Mouse (Mus musculus) ES-Bruce4 (cell line): Measurements from ENCODE around the gene Rere. TPM values are rescaled to one million over a fixed set of nuclear protein-coding genes. Genes with fewer than 3 reads are reported as not detected.
"Not testable (repeated sequence)": the region's sequence is repeated elsewhere in the genome, so short reads cannot be mapped to it uniquely, and the experiment has no call there.

Experiments
- H3K27ac ChIP-seq: 2 replicates; pipeline ENCODE4 v1.5.1; 2012; ENCODE audit warnings: low read length, inconsistent platforms; ENCODE audit not compliant: insufficient read depth
- H3K27me3 ChIP-seq: 2 replicates; pipeline ENCODE4 v1.6.1; 2012; ENCODE audit warnings: mild to moderate bottlenecking, low read length, inconsistent platforms; ENCODE audit not compliant: control insufficient read depth, poor library complexity, insufficient read depth, severe bottlenecking
- H3K36me3 ChIP-seq: 2 replicates; pipeline ENCODE4 v1.6.1; 2012; ENCODE audit warnings: inconsistent platforms, mild to moderate bottlenecking, low read length, moderate library complexity; ENCODE audit not compliant: control insufficient read depth, poor library complexity, insufficient read depth, severe bottlenecking
- H3K4me1 ChIP-seq: one replicate; pipeline ENCODE4 v1.8.1; 2011; ENCODE audit warnings: low read length; ENCODE audit not compliant: control insufficient read depth, insufficient read depth
- H3K4me3 ChIP-seq: 2 replicates; pipeline ENCODE4 v1.5.1; 2011; ENCODE audit warnings: low read depth, mild to moderate bottlenecking, low read length
- H3K9ac ChIP-seq: 2 replicates; pipeline ENCODE4 v1.6.1; 2012; ENCODE audit warnings: low read depth, mild to moderate bottlenecking, inconsistent platforms; ENCODE audit not compliant: poor library complexity, severe bottlenecking
- H3K9me3 ChIP-seq: replicated peaks from 2 replicates; pipeline ENCODE4 v1.6.1; 2012; ENCODE audit warnings: mild to moderate bottlenecking, low read length, inconsistent platforms; ENCODE audit not compliant: control insufficient read depth, poor library complexity, insufficient read depth, severe bottlenecking
- CTCF ChIP-seq: IDR thresholded peaks from one replicate; pipeline ENCODE4 v1.8.1; 2011; ENCODE audit warnings: low read depth, low read length
- EP300 ChIP-seq: IDR thresholded peaks from 2 replicates; pipeline ENCODE4 v1.6.1; 2011; ENCODE audit warnings: low read depth, low read length; ENCODE audit not compliant: insufficient read depth
- POLR2A ChIP-seq: IDR thresholded peaks from one replicate; pipeline ENCODE4 v1.8.1; 2011; ENCODE audit warnings: low read length; ENCODE audit not compliant: insufficient read depth
- polyA plus RNA-seq: library from polyadenylated mRNA; stranded (reverse); fragments of >200 nt; gene quantifications from 2 replicates; pipeline ENCODE4 v1.2.4, GENCODE M21; 2011; ENCODE audit warnings: low read depth; ENCODE audit not compliant: missing spikeins, insufficient read depth, insufficient read length

The Rere gene
- polyA plus RNA-seq, 1 experiment: 77.3 TPM

DNA sequence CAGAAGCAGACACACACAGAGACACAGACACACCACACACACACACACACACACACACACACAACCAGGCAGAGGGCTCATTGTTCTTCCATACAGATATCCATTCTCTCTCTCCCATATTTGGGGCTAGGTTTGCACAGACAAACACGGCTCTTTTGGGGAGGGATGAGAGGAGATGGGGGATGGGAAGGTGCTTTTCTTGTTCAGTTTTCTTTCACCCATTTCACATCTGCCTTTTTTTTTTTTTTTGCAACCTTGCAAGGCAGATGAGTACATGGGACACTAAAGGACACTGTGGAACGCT is 1.8 kb downstream of the Rere start:
- Histone ChIP-seq H3K9ac (peak overlapping the region; percentile 14; the same call in 1 of the 2 replicates), H3K27ac (no peak overlapping the region)
- TF ChIP-seq EP300: no peak
- no peak for TF ChIP-seq CTCF
- TF ChIP-seq POLR2A: no peak

DNA sequence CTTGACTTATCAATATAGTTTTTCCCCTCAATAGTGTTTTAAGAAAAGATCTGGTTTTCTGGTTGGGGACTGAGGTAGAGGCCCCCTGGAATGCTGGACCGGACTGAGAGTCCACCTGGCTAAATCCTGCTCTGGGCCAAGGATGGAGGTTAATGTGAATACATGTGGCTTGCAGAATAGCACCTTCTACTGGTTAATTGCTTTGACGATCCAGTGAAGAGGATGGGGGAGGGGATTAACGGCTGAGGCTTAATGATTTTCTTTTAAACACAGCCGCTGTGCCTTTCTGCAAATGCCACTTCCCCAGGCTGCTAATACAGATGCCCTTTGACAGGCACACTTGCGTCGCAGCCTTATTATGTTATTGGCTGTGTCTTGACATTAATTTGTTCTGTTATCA is 2.5 kb downstream of the Rere start:
- no peak overlapping the region for H3K27ac ChIP-seq
- H3K4me1 ChIP-seq: no peaks in the 10 kb centered on the region
- no peak for TF ChIP-seq CTCF
- no peak for TF ChIP-seq EP300
- no peak for TF ChIP-seq POLR2A
- H3K9me3 ChIP-seq: no peaks in the 10 kb centered on the region
- peak overlapping the region; percentile 43 for H3K4me3 ChIP-seq
- H3K9ac ChIP-seq: 0 out of 2 replicates have a peak overlapping the region, but pooled peaks have one; percentile 14
- H3K36me3 ChIP-seq: no peaks in the 10 kb centered on the region
- no peaks in the 10 kb centered on the region for H3K27me3 ChIP-seq

More for the DNA sequence above, 1.8 kb downstream of the Rere start:
- no peaks in the 10 kb centered on the region for H3K36me3 ChIP-seq
- no peaks in the 10 kb centered on the region for H3K4me1 ChIP-seq
- no peaks in the 10 kb centered on the region for H3K9me3 ChIP-seq
- no peaks in the 10 kb centered on the region for H3K27me3 ChIP-seq
- H3K4me3 ChIP-seq: peak overlapping the region; percentile 46

DNA sequence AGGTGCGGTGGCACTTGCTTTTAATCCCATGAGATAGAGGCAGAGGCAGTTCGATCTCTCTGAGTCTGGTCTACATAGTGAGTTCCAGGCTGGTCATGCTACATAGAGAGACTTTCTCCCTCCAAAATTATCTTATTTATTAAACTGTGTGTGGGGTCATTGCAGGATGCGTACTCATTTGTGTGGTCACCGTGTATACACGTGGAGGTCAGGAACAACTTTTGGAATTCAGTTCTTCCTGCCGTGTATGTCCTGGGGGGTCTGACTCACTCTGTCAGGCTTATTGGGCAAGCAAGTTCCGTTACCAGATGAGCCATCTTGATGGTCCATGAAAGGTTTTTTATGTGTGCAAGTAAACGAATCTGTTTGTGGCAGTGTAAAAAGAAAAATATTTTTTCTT is 5.5 kb downstream of the Rere start:
- TF ChIP-seq EP300 (no peak), CTCF (no peak)
- H3K27me3 ChIP-seq: no peaks in the 10 kb centered on the region
- H3K9me3 ChIP-seq: no peaks in the 10 kb centered on the region
- no peak overlapping the region for H3K4me3 ChIP-seq
- no peak overlapping the region for H3K27ac ChIP-seq
- H3K4me1 ChIP-seq: no peaks in the 10 kb centered on the region
- H3K9ac ChIP-seq: no peak overlapping the region
- no peaks in the 10 kb centered on the region for H3K36me3 ChIP-seq

- H3K9ac ChIP-seq, H3K4me1 ChIP-seq, H3K4me3 ChIP-seq, H3K36me3 ChIP-seq, H3K27ac ChIP-seq, H3K9me3 ChIP-seq, H3K27me3 ChIP-seq: not testable (repeated sequence)
Measured at GRCm38 (mm10) chr4:150287463-150287862, 6.0 kb downstream of the Rere start.

GRCm38 (mm10) chr4:150291900-150292299 is 10.5 kb downstream of the Rere start:
- Histone ChIP-seq H3K4me1 (no peaks in the 10 kb centered on the region), H3K4me3 (no peak overlapping the region), H3K27ac (no peak overlapping the region), H3K36me3 (no peaks in the 10 kb centered on the region), H3K9me3 (no peaks in the 10 kb centered on the region), H3K27me3 (no peaks in the 10 kb centered on the region), H3K9ac (no peak overlapping the region)
- TF ChIP-seq CTCF: no peak
- no peak for TF ChIP-seq EP300
- TF ChIP-seq POLR2A: no peak

DNA sequence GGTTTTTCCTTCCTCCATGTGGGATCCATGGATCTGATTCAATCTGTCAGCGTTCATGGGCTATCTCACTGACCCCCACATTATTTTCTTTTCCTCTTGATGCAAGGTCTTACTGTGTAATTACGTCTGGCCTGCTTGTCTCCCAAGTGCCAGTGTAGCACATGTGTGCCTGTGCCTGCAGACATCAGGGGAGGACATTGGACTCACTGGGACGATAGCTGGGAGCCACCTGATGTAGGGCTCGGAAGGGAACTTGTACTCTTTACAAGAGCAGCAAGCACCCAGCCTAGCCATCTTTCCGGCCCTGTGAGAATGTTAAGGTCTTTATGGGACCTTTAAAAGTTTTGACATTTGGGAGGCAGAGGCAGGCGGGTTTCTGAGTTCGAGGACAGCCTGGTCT is 13.4 kb downstream of the Rere start:
- TF ChIP-seq POLR2A (no peak), EP300 (no peak), CTCF (no peak)
- H3K4me3 ChIP-seq: no peak overlapping the region
- no peaks in the 10 kb centered on the region for H3K27me3 ChIP-seq
- no peaks in the 10 kb centered on the region for H3K9me3 ChIP-seq
- no peak overlapping the region for H3K27ac ChIP-seq
- H3K9ac ChIP-seq: no peak overlapping the region
- H3K36me3 ChIP-seq: no peaks in the 10 kb centered on the region
- H3K4me1 ChIP-seq: no peaks in the 10 kb centered on the region
